ENCODE assay signal across 17 mouse cellular contexts in the genomic region with DNA sequence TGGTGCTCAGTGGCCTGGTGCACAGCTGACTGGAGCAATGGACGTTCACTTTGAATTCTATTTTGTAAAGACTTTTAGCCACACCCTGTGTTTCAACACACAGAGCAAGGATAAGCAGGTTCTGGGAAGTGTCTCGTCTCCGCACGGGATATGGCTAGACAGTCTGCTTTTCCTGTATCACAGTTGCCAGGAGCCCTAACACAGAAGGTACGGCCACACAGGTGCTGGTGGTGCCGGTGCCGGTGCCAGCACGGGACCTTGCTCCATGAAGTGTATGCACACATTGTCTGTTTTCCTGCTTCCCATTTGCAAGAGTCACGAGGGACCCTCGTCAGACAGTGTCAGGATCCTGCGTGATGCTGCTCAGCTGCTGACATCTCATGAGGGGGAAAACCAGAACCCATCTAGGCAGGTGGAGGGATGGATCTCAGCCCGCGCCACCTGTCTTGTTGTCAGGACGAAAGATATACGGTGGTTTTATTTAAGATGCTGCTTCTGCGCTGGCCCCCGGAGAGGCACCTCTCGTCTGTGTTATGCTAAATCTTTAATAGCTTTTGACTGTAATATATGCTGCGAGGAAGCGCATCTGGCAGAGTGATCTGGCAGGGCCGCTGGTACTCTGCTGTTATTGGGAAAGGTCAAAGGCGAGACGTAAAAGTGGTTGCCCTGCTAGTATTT.
A peak's percentile ranks its signal among the peaks of the same experiment; 100 is the strongest.
DNase-seq lines count a peak whose midpoint lies in the region; ATAC-seq and TF ChIP-seq lines count a peak whose summit lies in the region.
"Had no signal": no experiment of that assay in that cellular context is flagged by ENCODE, and none has a peak within 500 bp of the region (broad histone marks: within the 10 kb centered on the region; RNA-seq: fewer than 3 reads in every experiment).

No protein-coding gene starts in this region.

- no peak overlapping the region for H3K9ac ChIP-seq in forebrain, embryonic 14.5 days (ENCODE audit: low read length)
- H3K9ac ChIP-seq in hindbrain, embryonic 12.5 days, result no peak overlapping the region
- no peak overlapping the region for H3K9ac ChIP-seq in midbrain, embryonic 11.5 days (ENCODE audit: low read length)
- H3K9ac ChIP-seq in neural tube, embryonic 13.5 days, result peak overlapping the region; percentile 34
- no peak overlapping the region for H3K9ac ChIP-seq in lung, postnatal 0 days (replicated peaks; ENCODE audit: low read depth)
- H3K9ac ChIP-seq in heart, embryonic 11.5 days (ENCODE audit: low read depth, low read length), result no peak overlapping the region
- H3K9ac ChIP-seq: embryonic facial prominence, embryonic 13.5 days; intestine, embryonic 15.5 days; kidney, embryonic 15.5 days; liver, postnatal 0 days had no signal

- H3K36me3 ChIP-seq in forebrain, embryonic 14.5 days (ENCODE audit: control insufficient read depth, insufficient read depth, low read length), result no peaks in the 10 kb centered on the region
- no peaks in the 10 kb centered on the region for H3K36me3 ChIP-seq in forebrain, embryonic 10.5 days (replicated peaks)
- H3K36me3 ChIP-seq in hindbrain, embryonic 12.5 days, result no peaks in the 10 kb centered on the region
- H3K36me3 ChIP-seq in midbrain, embryonic 11.5 days (ENCODE audit: control insufficient read depth, insufficient read depth, low read length), result no peaks in the 10 kb centered on the region
- no peaks in the 10 kb centered on the region for H3K36me3 ChIP-seq in neural tube, embryonic 13.5 days
- no peaks in the 10 kb centered on the region for H3K36me3 ChIP-seq in lung, postnatal 0 days (ENCODE audit: insufficient read depth, low read length)
- H3K36me3 ChIP-seq in heart, embryonic 11.5 days (ENCODE audit: control insufficient read depth, insufficient read depth, low read length), result no peaks in the 10 kb centered on the region
- H3K36me3 ChIP-seq: embryonic facial prominence, embryonic 13.5 days; intestine, embryonic 15.5 days; kidney, embryonic 15.5 days had no signal

- no peaks in the 10 kb centered on the region for H3K27me3 ChIP-seq in forebrain, embryonic 14.5 days (replicated peaks; ENCODE audit: control insufficient read depth, insufficient read depth, low read length)
- no peaks in the 10 kb centered on the region for H3K27me3 ChIP-seq in forebrain, embryonic 10.5 days (ENCODE audit: poor library complexity, severe bottlenecking)
- H3K27me3 ChIP-seq in hindbrain, embryonic 12.5 days, result no peaks in the 10 kb centered on the region
- no peaks in the 10 kb centered on the region for H3K27me3 ChIP-seq in midbrain, embryonic 11.5 days (ENCODE audit: control insufficient read depth, insufficient read depth, low read length)
- H3K27me3 ChIP-seq in neural tube, embryonic 13.5 days, result peaks cover 7% of the 10 kb centered on the region; the same call in 1 of the 2 replicates
- H3K27me3 ChIP-seq in lung, postnatal 0 days (replicated peaks; ENCODE audit: insufficient read depth, low read length), result no peaks in the 10 kb centered on the region
- no peaks in the 10 kb centered on the region for H3K27me3 ChIP-seq in heart, embryonic 11.5 days (ENCODE audit: control insufficient read depth, insufficient read depth, low read length)
- H3K27me3 ChIP-seq: embryonic facial prominence, embryonic 13.5 days; intestine, embryonic 15.5 days; kidney, embryonic 15.5 days had no signal

- H3K27ac ChIP-seq in forebrain, embryonic 14.5 days (ENCODE audit: low read depth, low read length), result no peak overlapping the region
- no peak overlapping the region for H3K27ac ChIP-seq in forebrain, embryonic 10.5 days
- H3K27ac ChIP-seq in hindbrain, embryonic 12.5 days, result peak overlapping the region; percentile 62
- no peak overlapping the region for H3K27ac ChIP-seq in midbrain, embryonic 11.5 days (ENCODE audit: low read depth, low read length)
- H3K27ac ChIP-seq in neural tube, embryonic 13.5 days (replicated peaks), result peak overlapping the region; percentile 73
- H3K27ac ChIP-seq in lung, postnatal 0 days (ENCODE audit: low read length), result no peak overlapping the region
- H3K27ac ChIP-seq in heart, embryonic 11.5 days (ENCODE audit: low read depth, low read length), result no peak overlapping the region
- H3K27ac ChIP-seq: embryonic facial prominence, embryonic 13.5 days; intestine, embryonic 15.5 days; kidney, embryonic 15.5 days had no signal

- 0 out of 2 replicates have a peak, but pooled peaks cover 5% of the 10 kb centered on the region for H3K4me1 ChIP-seq in forebrain, embryonic 14.5 days (ENCODE audit: control insufficient read depth, insufficient read depth, low read length)
- no peaks in the 10 kb centered on the region for H3K4me1 ChIP-seq in forebrain, embryonic 10.5 days
- peaks cover 6% of the 10 kb centered on the region for H3K4me1 ChIP-seq in hindbrain, embryonic 12.5 days
- H3K4me1 ChIP-seq in midbrain, embryonic 11.5 days (ENCODE audit: control insufficient read depth, insufficient read depth, low read length), result no peaks in the 10 kb centered on the region
- H3K4me1 ChIP-seq in neural tube, embryonic 13.5 days (replicated peaks), result peaks cover 26% of the 10 kb centered on the region
- H3K4me1 ChIP-seq in lung, postnatal 0 days (ENCODE audit: insufficient read depth, low read depth, low read length), result no peaks in the 10 kb centered on the region
- H3K4me1 ChIP-seq in heart, embryonic 11.5 days (ENCODE audit: control insufficient read depth, insufficient read depth, low read length), result no peaks in the 10 kb centered on the region
- H3K4me1 ChIP-seq: embryonic facial prominence, embryonic 13.5 days; intestine, embryonic 15.5 days; kidney, embryonic 15.5 days had no signal

- TF ChIP-seq EP300 in lung, postnatal 0 days (IDR thresholded peaks at IDR 0.05), result no peak

- no peaks in the 10 kb centered on the region for H3K9me3 ChIP-seq in forebrain, embryonic 14.5 days (replicated peaks; ENCODE audit: control insufficient read depth, low read length)
- no peaks in the 10 kb centered on the region for H3K9me3 ChIP-seq in forebrain, embryonic 10.5 days
- no peaks in the 10 kb centered on the region for H3K9me3 ChIP-seq in hindbrain, embryonic 12.5 days (replicated peaks)
- no peaks in the 10 kb centered on the region for H3K9me3 ChIP-seq in midbrain, embryonic 11.5 days (ENCODE audit: control insufficient read depth, low read length)
- no peaks in the 10 kb centered on the region for H3K9me3 ChIP-seq in neural tube, embryonic 13.5 days
- H3K9me3 ChIP-seq in lung, postnatal 0 days (ENCODE audit: low read length), result no peaks in the 10 kb centered on the region
- H3K9me3 ChIP-seq in heart, embryonic 11.5 days (replicated peaks; ENCODE audit: control insufficient read depth, low read length), result no peaks in the 10 kb centered on the region
- H3K9me3 ChIP-seq: embryonic facial prominence, embryonic 13.5 days; intestine, embryonic 15.5 days; kidney, embryonic 15.5 days had no signal

- no peak overlapping the region for H3K4me2 ChIP-seq in forebrain, embryonic 14.5 days (ENCODE audit: low read length)
- H3K4me2 ChIP-seq in hindbrain, embryonic 12.5 days (replicated peaks), result no peak overlapping the region
- no peak overlapping the region for H3K4me2 ChIP-seq in midbrain, embryonic 11.5 days
- no peak overlapping the region for H3K4me2 ChIP-seq in neural tube, embryonic 13.5 days
- H3K4me2 ChIP-seq in lung, postnatal 0 days (replicated peaks; ENCODE audit: low read depth, low read length), result no peak overlapping the region
- H3K4me2 ChIP-seq in heart, embryonic 11.5 days, result no peak overlapping the region
- H3K4me2 ChIP-seq: embryonic facial prominence, embryonic 13.5 days; intestine, embryonic 15.5 days; kidney, embryonic 15.5 days had no signal

- no peak for DNase-seq in forebrain, embryonic 14.5 days (ENCODE audit: low spot score)
- DNase-seq in forebrain, embryonic 10.5 days (ENCODE audit: extremely low spot score, low spot score), result no peak
- peak; percentile 78 for DNase-seq in midbrain, embryonic 11.5 days (ENCODE audit: low spot score, missing footprints)
- DNase-seq in adrenal gland, adult (ENCODE audit: inconsistent age in 2 of 2, low spot score in 1 of 2), result no peak
- DNase-seq in lung, postnatal 0 days (ENCODE audit: low spot score), result no peak
- DNase-seq: adrenal gland, postnatal 25 days; cerebellum, adult 8-10 months; heart, postnatal 14 days; layer of hippocampus, postnatal 36 days; liver; liver, postnatal 0 days had no signal

- no peak overlapping the region for H3K4me3 ChIP-seq in forebrain, embryonic 14.5 days (ENCODE audit: low read depth, low read length)
- no peak overlapping the region for H3K4me3 ChIP-seq in forebrain, embryonic 10.5 days
- no peak overlapping the region for H3K4me3 ChIP-seq in hindbrain, embryonic 12.5 days
- H3K4me3 ChIP-seq in midbrain, embryonic 11.5 days (ENCODE audit: low read depth, low read length), result no peak overlapping the region
- H3K4me3 ChIP-seq in neural tube, embryonic 13.5 days, result no peak overlapping the region
- H3K4me3 ChIP-seq in lung, postnatal 0 days (ENCODE audit: low read depth, low read length), result no peak overlapping the region
- no peak overlapping the region for H3K4me3 ChIP-seq in heart, embryonic 11.5 days (ENCODE audit: low read depth, low read length)
- H3K4me3 ChIP-seq: embryonic facial prominence, embryonic 13.5 days; intestine, embryonic 15.5 days; kidney, embryonic 15.5 days had no signal

- TF ChIP-seq CTCF in lung, postnatal 0 days (IDR thresholded peaks at IDR 0.05), result no peak

- ATAC-seq in forebrain, embryonic 14.5 days, result 0 out of 2 replicates have a peak, but pooled peaks have one; percentile 12
- peak; percentile 39; the same call in 1 of the 2 replicates for ATAC-seq in hindbrain, embryonic 12.5 days (ENCODE audit: low FRiP score)
- 0 out of 2 replicates have a peak, but pooled peaks have one; percentile 14 for ATAC-seq in midbrain, embryonic 11.5 days (ENCODE audit: low FRiP score)
- peak; percentile 57 for ATAC-seq in neural tube, embryonic 13.5 days (ENCODE audit: low read depth)
- ATAC-seq in lung, postnatal 0 days, result no peak
- no peak for ATAC-seq in heart, embryonic 11.5 days (replicated peaks; ENCODE audit: insufficient number of reproducible peaks, low FRiP score, low TSS enrichment)
- ATAC-seq: intestine, embryonic 15.5 days; liver, postnatal 0 days had no signal

- 83% methylated on average over 23 of the region's 23 CpGs for WGBS in forebrain, embryonic 14.5 days
- 90% methylated on average over 23 of the region's 23 CpGs for WGBS in forebrain, embryonic 10.5 days
- WGBS in hindbrain, embryonic 12.5 days, result 72% methylated on average over 23 of the region's 23 CpGs
- 83% methylated on average over 23 of the region's 23 CpGs for WGBS in midbrain, embryonic 11.5 days
- 56% methylated on average over 23 of the region's 23 CpGs for WGBS in neural tube, embryonic 13.5 days
- WGBS in lung, postnatal 0 days, result 78% methylated on average over 23 of the region's 23 CpGs
- WGBS in heart, embryonic 11.5 days (ENCODE audit: insufficient replicate concordance), result 79% methylated on average over 23 of the region's 23 CpGs

Comparison
In these comparisons a context has a peak if more than half of its experiments do, and no peak if none do; other contexts are left out.
1. ATAC-seq: peak in forebrain, embryonic 14.5 days (single experiment), hindbrain, embryonic 12.5 days (single experiment), midbrain, embryonic 11.5 days (single experiment) and neural tube, embryonic 13.5 days (single experiment); none in lung, postnatal 0 days (single experiment) and heart, embryonic 11.5 days (single experiment).
2. H3K27ac ChIP-seq: peak in hindbrain, embryonic 12.5 days (single experiment) and neural tube, embryonic 13.5 days (single experiment); none in forebrain, embryonic 14.5 days (single experiment), forebrain, embryonic 10.5 days (single experiment), midbrain, embryonic 11.5 days (single experiment), lung, postnatal 0 days (single experiment) and heart, embryonic 11.5 days (single experiment).